In genomic region chr5:65536751-65537419, GRCm38 (mm10) we compare ENCODE assay signal across 8 mouse cellular contexts. TPM values are rescaled to one million over a fixed set of nuclear protein-coding genes. Genes with fewer than 3 reads are reported as not detected.
DNase-seq lines count a peak whose midpoint lies in the region; ATAC-seq lines count a peak whose summit lies in the region.

Gene Smim14, minus strand, starts transcription at chr5:65537184.
Gene Ube2k, plus strand, starts transcription at chr5:65537233.

- H3K9me3 ChIP-seq in intestine, embryonic 14.5 days (ENCODE audit: control insufficient read depth, low read length), result no peaks in the 10 kb centered on the region

- peak within 1 kb of the TSS; percentile 94 for H3K9ac ChIP-seq in intestine, embryonic 14.5 days (ENCODE audit: low read length)

- H3K4me1 ChIP-seq in intestine, embryonic 14.5 days (replicated peaks; ENCODE audit: control insufficient read depth, insufficient read depth, low read length), result peaks cover 8% of the 10 kb centered on the region

- peak within 1 kb of the TSS; percentile 98 for H3K27ac ChIP-seq in intestine, embryonic 14.5 days (ENCODE audit: low read depth)

- WGBS in intestine, embryonic 14.5 days, result under 1% methylated on average over 64 of the region's 66 CpGs

- no peaks in the 10 kb centered on the region; the same call in 1 of the 2 replicates for H3K36me3 ChIP-seq in intestine, embryonic 14.5 days (ENCODE audit: control insufficient read depth, insufficient read depth, low read length)

- H3K4me3 ChIP-seq in intestine, embryonic 14.5 days (ENCODE audit: low read depth, low read length), result peak within 1 kb of the TSS; percentile 78

- peak within 1 kb of the TSS; percentile 77 for H3K4me2 ChIP-seq in intestine, embryonic 14.5 days (ENCODE audit: low read length)

- no peaks in the 10 kb centered on the region for H3K27me3 ChIP-seq in intestine, embryonic 14.5 days (replicated peaks; ENCODE audit: control insufficient read depth, insufficient read depth, low read length)

- intact Hi-C loops in left cerebral cortex, postnatal 14 days (cut with DNase I), result loop anchor here (2.0 kb wide), 2 partner anchors 44 to 160 kb away; partner anchors contain the start of gene Gm43552

- ATAC-seq in intestine, embryonic 14.5 days (replicated peaks; ENCODE audit: low FRiP score, low TSS enrichment, low read depth), result peak; percentile 98

- peak; percentile 96 to 98 for DNase-seq in adrenal gland, adult (ENCODE audit: inconsistent age in 2 of 2, low spot score in 1 of 2)
- DNase-seq in embryo, embryonic 10.5 days (ENCODE audit: low spot score), result peak; percentile 93
- peak; percentile 92 for DNase-seq in gastrocnemius, postnatal 25 days
- DNase-seq in intestine, embryonic 14.5 days (ENCODE audit: low spot score), result peak; percentile 93
- peak; percentile 94 to 95 for DNase-seq in left cerebral cortex, postnatal 14 days (ENCODE audit: low spot score in 2 of 2)
- DNase-seq in mesoderm, embryonic 11.5 days (ENCODE audit: low read depth, low spot score), result peak; percentile 96
- DNase-seq in right cerebral cortex, postnatal 36 days (ENCODE audit: low spot score in 2 of 2), result peak; percentile 89 to 92
- DNase-seq in yolk sac, embryonic 10.5 days (ENCODE audit: low spot score), result peak; percentile 93

RNA-seq across cellular contexts. Expression of gene Smim14, which starts in this region (rescaled TPM):
- 10 to 100 TPM; 33.5 to 34.6 TPM for total RNA-seq in gastrocnemius, postnatal 25 days (2021)
- polyA plus RNA-seq in intestine, embryonic 14.5 days (2014; fragmentation: Nextera tagmentation; extraction: Ambion mirVana), result 109 and 111 TPM in 2 replicates
- total RNA-seq in left cerebral cortex, postnatal 14 days (2021), result 100 to 1,000 TPM; 147 to 161 TPM

RNA-seq across cellular contexts. Expression of gene Ube2k, which starts in this region (rescaled TPM):
- total RNA-seq in gastrocnemius, postnatal 25 days (2021), result 10 to 100 TPM; 59.0 to 60.3 TPM
- polyA plus RNA-seq in intestine, embryonic 14.5 days (2014; fragmentation: Nextera tagmentation; extraction: Ambion mirVana), result 123 and 124 TPM in 2 replicates
- total RNA-seq in left cerebral cortex, postnatal 14 days (2021), result 100 to 1,000 TPM; 122 to 132 TPM

Comparison
In these comparisons a context has a peak if more than half of its experiments do, and no peak if none do; other contexts are left out.
1. Peak in every context shown above with its lines: DNase-seq, ATAC-seq, H3K4me3 ChIP-seq and H3K27ac ChIP-seq.
2. RNA of gene Smim14 (total RNA-seq): 147 to 161 TPM in left cerebral cortex, postnatal 14 days; 33.5 to 34.6 TPM in gastrocnemius, postnatal 25 days; every median in the first group is over 4 times any median in the second.